Mouse (Mus musculus) cerebellum, adult 8-10 months (tissue): Measurements from ENCODE around the gene Deaf1.

ENCODE experiments used
- DNase-seq: peaks from one replicate; pipeline ENCODE4 v3.0.0; 2022

Gene Deaf1

GRCm38 (mm10) chr7:141294479-141294878 is 33.0 kb downstream of the Deaf1 start:
- DNase-seq = no peak

DNA sequence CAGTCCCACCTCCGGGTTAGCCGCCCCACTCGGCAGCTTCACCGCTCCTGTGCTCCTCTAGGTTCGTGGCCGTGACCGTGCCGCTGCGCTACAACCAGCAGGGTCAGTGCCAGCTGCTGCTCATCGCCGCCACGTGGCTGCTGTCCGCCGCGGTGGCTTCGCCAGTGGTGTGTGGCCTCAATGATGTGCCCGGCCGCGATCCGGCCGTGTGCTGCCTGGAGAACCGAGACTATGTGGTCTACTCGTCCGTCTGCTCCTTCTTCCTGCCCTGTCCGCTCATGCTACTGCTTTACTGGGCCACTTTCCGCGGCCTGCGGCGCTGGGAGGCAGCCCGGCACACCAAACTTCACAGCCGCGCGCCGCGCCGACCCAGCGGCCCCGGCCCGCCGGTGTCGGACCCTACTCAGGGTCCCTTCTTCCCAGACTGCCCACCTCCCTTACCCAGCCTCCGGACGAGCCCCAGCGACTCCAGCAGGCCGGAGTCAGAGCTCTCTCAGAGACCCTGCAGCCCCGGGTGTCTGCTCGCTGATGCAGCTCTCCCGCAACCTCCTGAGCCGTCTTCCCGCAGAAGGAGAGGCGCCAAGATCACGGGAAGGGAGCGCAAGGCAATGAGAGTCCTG is 33.5 kb downstream of the Deaf1 start:
- peak; percentile 28 for DNase-seq

DNA sequence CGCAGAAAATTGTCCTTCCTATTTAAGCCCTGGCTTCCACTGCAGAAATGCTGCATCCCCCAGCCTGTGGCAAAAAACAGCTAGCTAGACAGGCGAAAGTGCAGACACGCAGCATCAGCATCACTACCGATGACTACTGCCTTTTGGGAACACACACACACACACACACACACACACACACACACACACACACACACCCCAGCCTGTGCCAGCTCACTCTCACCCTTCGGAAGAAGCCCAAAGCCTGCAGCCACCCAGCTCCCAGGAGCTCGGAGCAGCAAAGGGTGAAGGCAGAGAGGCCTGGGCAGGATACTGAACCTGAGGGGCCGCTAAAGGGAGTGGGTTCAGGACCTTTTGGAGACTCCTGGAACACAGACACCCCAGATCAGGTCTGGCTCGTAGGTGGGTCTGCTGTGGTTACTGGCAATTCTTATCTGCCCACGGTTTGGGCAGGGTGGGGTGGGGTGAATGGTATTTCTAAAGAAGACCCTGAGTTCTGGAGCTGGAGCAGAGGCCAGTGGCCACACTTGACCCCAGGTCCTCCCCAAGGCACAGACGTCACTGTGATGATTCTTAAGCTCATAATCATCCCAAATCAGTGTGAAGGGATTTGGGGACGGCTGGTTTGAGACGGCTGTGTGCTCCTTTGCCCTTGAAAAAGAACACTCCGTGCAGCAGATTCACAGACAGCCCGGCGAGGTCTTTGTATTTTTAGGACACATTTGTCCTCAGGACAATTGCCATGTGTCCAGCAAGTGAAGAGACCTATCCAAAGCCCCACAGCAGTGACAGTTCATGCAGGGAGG is 34.7 kb downstream of the Deaf1 start:
- no peak for DNase-seq

DNA sequence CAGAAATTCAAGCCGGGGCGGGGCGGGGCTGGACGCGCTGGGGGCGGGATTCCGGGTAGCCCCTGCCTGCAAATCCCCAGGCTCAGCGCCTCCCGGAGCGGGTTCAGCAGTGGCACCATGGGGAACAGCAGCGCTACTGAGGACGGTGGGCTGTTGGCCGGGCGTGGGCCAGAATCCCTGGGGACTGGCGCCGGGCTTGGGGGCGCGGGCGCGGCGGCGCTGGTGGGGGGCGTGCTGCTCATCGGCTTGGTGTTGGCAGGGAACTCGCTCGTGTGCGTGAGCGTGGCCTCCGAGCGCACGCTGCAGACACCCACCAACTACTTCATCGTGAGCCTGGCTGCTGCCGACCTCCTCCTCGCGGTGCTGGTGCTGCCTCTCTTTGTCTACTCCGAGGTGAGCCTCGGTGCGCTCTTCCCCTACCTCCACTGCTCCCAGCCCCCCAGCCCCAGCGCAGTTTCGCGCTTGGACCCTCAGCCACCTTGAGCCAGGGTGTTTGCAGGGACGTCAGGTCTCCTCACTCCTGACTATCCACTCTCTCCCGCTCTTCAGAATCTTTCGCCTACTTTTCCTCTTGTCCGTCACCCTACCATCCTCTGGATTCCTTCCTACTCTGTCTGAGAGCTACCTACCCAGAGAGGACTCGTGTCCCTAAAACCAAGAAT is 35.4 kb downstream of the Deaf1 start, which contains the start of gene Drd4:
Gene Drd4 (plus strand): TSS at position 86 of the 662 bp plus-strand sequence.
- DNase-seq = no peak

DNA sequence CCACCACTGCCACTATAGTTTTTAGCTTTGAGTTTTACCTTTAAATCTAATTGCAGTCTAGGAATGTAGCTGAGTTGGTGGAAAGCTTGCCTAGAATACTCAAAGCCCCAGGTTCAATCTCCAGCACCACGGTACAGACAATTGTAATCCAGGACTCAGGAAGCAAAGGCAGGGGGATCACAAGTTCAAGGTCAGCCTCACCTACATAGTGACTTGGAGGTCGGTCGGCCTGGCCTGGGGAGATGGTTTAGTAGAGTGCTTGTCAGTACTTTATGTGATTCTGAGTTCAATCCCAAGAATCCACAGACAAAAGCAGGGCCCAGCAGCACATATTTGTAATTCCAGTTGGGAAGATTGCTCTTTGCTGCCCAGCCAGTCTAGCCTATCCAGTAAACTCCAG is 39.4 kb downstream of the Deaf1 start:
- DNase-seq = no peak

GRCm38 (mm10) chr7:141282756-141283155 is 44.7 kb downstream of the Deaf1 start:
- DNase-seq = no peak

GRCm38 (mm10) chr7:141281442-141281841 is 46.0 kb downstream of the Deaf1 start:
- DNase-seq = no peak

- DNase-seq = peak; percentile 56
These were observed 48.5 kb downstream of the Deaf1 start, which contains the start of gene Sct for GRCm38 (mm10) chr7:141278766-141279590. Gene Sct, minus strand, starts transcription at chr7:141279133.

GRCm38 (mm10) chr7:141277701-141278678 is 49.5 kb downstream of the Deaf1 start:
- no peak for DNase-seq

GRCm38 (mm10) chr7:141276546-141276945 is 50.9 kb downstream of the Deaf1 start, which contains the start of gene Cdhr5:
Gene Cdhr5, minus strand, starts transcription at chr7:141276786.
- no peak for DNase-seq

- DNase-seq = no peak
These were observed 52.1 kb downstream of the Deaf1 start for GRCm38 (mm10) chr7:141275356-141275755.

DNA sequence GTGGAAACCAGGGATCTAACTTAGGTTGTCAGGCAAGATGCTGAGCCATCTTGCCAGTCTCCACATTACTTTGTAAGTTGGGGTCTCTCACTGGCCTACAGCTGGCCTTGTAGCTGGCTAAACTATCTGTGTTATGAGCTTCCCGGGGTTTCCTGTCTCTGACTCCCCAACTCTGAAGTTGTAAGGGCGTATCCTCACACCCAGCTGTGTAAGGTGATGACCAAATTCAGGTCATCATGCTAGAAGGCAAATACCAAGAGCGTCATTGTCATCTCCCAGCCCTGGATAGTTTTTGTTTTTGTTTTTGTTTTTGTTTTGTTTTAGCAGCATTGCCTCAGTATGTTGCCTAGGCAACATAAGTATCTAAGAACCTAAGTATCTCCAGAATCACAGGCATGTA is 56.9 kb downstream of the Deaf1 start:
- no peak for DNase-seq

- no peak for DNase-seq
These were observed 58.3 kb downstream of the Deaf1 start for GRCm38 (mm10) chr7:141269273-141269545.

GRCm38 (mm10) chr7:141268466-141269272 is 58.8 kb downstream of the Deaf1 start:
- DNase-seq = no peak

DNA sequence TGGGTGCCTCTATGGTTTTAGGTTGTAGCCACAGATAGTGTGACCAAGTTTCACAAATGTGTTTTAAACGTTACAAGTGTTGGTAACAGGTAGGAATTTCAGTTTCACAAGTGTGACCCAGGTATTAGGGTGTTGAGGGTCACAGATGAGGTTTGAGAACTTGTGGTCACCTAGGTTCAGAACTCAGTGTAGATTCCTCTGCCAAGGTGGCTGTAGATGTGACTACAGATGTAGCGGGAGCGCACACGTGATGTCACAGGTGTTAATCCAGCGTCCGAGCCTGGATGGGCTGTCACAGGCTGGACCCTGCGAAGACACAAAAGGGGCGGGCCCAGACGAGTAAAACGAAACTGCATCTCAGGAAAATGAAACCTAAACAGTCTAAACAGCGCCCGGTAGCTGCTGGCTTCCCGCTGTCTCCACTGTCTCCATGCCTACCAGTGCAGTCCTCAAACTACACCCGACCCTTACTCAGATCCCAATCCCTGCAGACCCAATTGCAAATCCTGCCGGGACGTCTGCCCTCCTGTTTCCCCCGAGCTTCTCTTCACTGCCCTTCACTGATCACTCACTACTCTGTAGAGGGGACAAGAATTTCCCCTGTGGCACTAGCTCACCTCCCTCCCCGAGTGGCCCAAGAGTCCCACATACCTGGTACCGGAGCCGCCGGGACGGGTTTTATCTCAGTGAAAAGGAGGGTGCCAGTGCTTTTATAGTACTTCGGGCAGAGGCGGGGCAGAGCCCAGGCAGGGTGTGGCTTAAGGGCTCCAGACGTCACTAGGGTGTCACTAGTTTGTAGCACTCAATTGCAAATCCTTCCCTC is 61.5 kb downstream of the Deaf1 start, which contains the start of gene Irf7:
Gene Irf7 (minus strand): TSS at position 743 of the 823 bp plus-strand sequence.
- DNase-seq = peak; percentile 30

GRCm38 (mm10) chr7:141265411-141265738 is 62.1 kb downstream of the Deaf1 start:
- no peak for DNase-seq

DNA sequence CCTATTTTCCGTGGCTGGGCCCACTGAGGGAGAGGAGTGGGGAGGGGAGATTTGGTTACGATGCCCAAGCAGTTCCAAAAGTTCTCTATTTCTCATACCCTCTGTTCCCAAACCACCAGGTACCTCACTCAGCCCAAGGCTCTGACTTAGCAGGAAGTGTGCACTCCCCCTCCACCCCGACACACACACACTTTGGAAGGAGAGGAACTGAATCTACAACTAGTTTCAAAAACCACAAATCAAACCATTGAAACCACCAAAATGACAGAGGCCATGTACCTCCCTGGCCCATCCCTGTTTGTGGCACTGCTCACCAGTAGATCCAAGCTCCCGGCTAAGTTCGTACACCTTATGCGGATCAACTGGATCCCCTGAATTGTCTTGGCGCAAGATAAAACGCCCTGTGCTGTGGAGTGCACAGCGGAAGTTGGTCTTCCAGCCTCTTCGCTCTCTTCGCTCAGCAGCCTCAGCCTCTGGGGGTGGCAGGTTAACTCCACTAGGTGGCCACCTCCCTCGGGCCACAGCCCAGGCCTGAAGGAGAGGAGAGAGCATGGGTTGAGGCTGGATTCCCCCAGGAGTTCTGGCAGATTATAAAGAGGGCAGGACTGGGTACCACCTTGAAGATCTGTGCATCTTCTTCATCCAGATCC is 62.6 kb downstream of the Deaf1 start:
- no peak for DNase-seq

GRCm38 (mm10) chr7:141264041-141264700 is 63.3 kb downstream of the Deaf1 start:
- DNase-seq = no peak

- no peak for DNase-seq
These were observed 63.9 kb downstream of the Deaf1 start for GRCm38 (mm10) chr7:141263640-141264039.
